Mouse (Mus musculus) ZHBTc4 (cell line): ENCODE measurements around the gene Rasgef1a.

ENCODE experiments used
- DNase-seq: peaks from one replicate; pipeline ENCODE4 v3.0.0-alpha.2; 2011; ENCODE audit warnings: low read depth, low spot score

Rasgef1a gene

GRCm38 (mm10) chr6:118130022-118130421, 118.8 kb downstream of the Rasgef1a start:
- no peak for DNase-seq

- no peak for DNase-seq
Observed at GRCm38 (mm10) chr6:118134461-118134860, 123.2 kb downstream of the Rasgef1a start.

GRCm38 (mm10) chr6:118137148-118137547, 125.9 kb downstream of the Rasgef1a start:
- no peak for DNase-seq

GRCm38 (mm10) chr6:118138731-118139709, 127.8 kb downstream of the Rasgef1a start, which contains the start of gene Csgalnact2:
Gene Csgalnact2 (minus strand): TSS chr6:118139140.
- peak; percentile 95 for DNase-seq

GRCm38 (mm10) chr6:118140961-118141360, 129.7 kb downstream of the Rasgef1a start:
- no peak for DNase-seq
